Mouse (Mus musculus): ENCODE measurements around the gene Atxn7l3.
"Not testable (repeated sequence)": the region's sequence is repeated elsewhere in the genome, so short reads cannot be mapped to it uniquely, and the experiment has no call there.

The Atxn7l3 gene

GRCm38 (mm10) chr11:102294887-102295597, 1.4 kb downstream of the Atxn7l3 start:
- no peak for DNase-seq (ENCODE audit: low spot score)

GRCm38 (mm10) chr11:102294416-102294815, 2.0 kb downstream of the Atxn7l3 start:
- no peak for DNase-seq (ENCODE audit: low spot score)

- DNase-seq (ENCODE audit: low spot score): no peak
Observed at GRCm38 (mm10) chr11:102293971-102294370, 2.5 kb downstream of the Atxn7l3 start.

GRCm38 (mm10) chr11:102291051-102291535, 5.3 kb downstream of the Atxn7l3 start:
- no peak for DNase-seq (ENCODE audit: low spot score)

DNA sequence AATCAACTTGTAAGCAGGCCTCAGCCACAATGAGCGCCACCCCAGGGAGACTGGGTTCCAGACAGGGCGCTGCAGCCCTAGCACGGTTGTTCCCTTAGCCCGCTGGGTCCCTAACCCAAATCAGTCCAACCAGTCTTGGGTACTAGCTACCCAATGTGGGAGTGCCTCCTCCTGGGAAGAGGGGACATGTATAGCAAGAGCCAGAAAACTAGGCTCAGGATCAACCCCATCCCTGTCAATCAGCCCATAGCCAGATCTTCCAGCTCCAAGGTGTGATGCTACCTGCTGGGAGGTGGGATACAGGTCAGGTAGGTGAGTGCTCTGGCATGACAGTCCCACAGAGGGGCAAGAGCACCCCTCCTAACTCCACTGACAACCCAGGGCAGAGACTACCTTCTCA, 6.3 kb downstream of the Atxn7l3 start:
- DNase-seq (ENCODE audit: low spot score): no peak

GRCm38 (mm10) chr11:102289511-102290100, 6.8 kb downstream of the Atxn7l3 start:
- no peak for DNase-seq (ENCODE audit: low spot score)

DNA sequence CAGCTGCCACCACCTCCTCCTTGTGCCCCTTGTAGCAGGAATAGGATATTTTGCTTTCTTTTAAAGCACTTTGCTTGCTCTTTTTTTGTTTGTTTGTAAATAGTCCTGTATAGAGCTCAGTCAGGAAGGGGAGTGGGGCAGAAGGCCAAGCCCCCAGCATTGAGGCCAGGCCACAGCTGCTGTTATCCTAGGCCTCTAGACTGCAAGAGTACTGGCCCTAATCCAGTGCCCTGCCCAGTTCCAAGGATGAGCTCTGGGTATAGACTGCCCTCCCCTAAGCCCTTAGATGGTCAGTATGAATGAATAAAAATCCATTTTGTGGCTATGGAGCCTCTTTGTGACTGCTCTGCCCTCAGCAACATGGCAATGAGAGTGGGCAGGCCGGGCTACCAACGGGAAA, 7.5 kb downstream of the Atxn7l3 start:
- DNase-seq (ENCODE audit: low spot score): no peak

DNA sequence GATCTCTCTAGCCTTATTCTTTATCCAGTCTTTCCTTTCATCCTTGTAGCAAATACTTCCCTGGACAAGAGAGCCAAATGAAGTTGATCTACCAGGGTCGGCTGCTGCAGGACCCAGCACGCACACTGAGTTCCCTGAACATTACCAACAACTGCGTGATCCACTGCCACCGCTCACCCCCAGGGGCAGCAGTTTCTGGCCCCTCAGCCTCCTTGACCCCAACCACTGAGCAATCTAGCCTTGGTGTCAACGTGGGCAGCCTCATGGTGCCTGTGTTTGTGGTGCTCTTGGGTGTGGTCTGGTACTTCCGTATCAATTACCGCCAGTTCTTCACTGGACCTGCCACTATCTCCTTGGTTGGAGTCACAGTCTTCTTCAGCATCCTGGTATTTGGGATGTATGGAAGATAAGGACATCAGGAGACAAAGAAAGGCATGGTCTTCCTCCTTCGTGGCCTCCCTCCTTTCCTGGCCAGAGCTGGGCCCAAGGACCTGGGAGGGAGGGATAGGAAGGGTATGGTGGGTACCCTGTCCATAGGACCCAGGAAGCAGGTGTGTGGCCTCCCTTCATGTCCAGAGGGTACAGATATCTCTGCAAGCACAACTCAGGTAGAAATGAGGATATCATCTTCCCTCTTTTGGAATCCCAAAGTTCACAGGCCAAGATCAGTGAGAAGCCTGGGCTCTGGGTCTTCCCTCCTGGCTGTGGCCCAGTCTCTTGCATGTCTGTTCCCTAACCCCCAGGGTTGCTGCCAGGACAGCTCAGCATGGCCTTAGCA, 8.2 kb downstream of the Atxn7l3 start:
- DNase-seq (ENCODE audit: low spot score): no peak

DNA sequence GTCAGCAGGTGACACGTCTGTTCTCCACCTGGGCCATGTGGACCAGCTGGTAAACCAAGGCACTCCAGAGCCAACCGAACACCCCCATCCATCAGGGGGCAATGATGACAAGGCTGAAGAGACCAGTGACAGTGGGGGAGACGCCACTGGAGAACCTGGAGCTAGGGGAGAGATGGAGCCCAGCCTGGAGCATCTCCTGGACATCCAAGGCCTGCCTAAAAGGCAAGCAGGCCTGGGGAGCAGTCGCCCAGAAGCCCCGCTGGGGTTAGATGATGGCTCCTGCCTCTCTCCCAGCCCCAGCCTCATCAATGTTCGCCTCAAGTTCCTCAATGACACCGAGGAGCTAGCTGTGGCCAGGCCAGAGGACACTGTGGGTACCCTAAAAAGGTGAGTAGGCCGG, 8.9 kb downstream of the Atxn7l3 start:
- no peak for DNase-seq (ENCODE audit: low spot score)

- no peak for DNase-seq (ENCODE audit: low spot score)
Observed at GRCm38 (mm10) chr11:102285095-102285834, 11.2 kb downstream of the Atxn7l3 start.

- DNase-seq (ENCODE audit: low spot score): peak; percentile 88
Observed at GRCm38 (mm10) chr11:102284501-102285094, 11.8 kb downstream of the Atxn7l3 start, which contains the start of gene Tmub2. Gene Tmub2, plus strand, starts transcription at chr11:102284931.

GRCm38 (mm10) chr11:102283922-102284321, 12.5 kb downstream of the Atxn7l3 start:
- DNase-seq (ENCODE audit: low spot score): no peak

DNA sequence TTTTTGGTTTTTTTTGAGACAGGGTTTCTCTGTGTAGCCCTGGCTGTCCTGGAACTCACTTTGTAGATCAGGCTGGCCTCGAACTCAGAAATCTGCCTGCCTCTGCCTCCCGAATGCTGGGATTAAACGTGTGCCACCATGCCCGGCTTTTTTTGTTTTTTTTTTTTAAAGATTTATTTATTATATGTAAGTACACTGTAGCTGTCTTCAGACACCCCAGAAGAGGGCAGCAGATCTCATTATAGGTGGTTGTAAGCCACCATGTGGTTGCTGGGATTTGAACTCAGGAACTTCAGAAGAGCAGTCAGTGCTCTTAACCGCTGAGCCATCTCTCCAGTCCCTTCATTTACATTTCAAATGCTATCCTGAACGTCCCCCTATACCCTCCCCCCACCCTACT, 16.2 kb downstream of the Atxn7l3 start:
- not testable (repeated sequence) for DNase-seq (ENCODE audit: low spot score)

DNA sequence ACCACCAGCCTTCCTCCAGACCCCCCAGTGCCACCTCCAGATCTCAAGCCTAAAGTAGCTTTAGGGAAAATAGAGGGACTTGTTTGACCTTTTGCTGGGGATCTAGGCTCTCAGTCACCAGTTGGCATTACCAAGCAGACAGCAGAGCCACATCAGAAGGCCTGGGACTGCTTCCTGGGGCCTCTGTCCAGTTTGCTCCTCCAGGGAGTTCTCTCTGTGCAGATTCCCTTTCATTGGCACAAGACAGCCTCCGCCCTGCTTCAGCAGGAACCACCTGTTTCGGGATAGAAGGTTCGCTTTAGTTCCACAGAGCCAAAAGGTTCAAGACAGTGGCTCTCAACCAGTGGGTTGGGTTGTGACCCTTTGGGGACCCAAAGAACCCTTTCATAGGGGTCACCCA, 16.8 kb downstream of the Atxn7l3 start:
- DNase-seq (ENCODE audit: low spot score): no peak

GRCm38 (mm10) chr11:102277754-102278153, 18.7 kb downstream of the Atxn7l3 start:
- DNase-seq (ENCODE audit: low spot score): no peak

GRCm38 (mm10) chr11:102276411-102276915, 20.0 kb downstream of the Atxn7l3 start:
- no peak for DNase-seq (ENCODE audit: low spot score)

GRCm38 (mm10) chr11:102268520-102269244, 27.7 kb downstream of the Atxn7l3 start, which contains the start of gene Asb16:
Gene Asb16, plus strand, starts transcription at chr11:102268743.
- no peak for DNase-seq (ENCODE audit: low spot score)

DNA sequence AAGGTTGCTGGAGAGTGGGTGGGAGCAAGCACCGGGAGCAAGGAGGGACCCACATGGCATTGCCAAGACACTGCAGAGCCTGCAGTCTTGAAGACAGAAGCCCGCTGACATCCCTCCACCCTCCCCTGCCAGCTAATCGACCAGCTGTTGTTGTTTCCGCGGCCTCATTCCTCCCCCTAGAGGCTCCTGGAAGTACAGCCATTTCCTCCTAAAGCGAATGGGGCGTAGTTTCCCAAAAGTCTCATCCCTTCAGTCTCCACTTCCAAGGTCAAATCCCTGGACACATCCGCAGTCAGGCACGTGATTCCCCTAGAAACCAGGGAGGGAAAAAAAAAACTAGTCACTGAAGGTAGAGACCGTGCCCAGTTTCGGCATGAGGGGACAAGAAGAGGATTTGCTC, 29.0 kb downstream of the Atxn7l3 start:
- no peak for DNase-seq (ENCODE audit: low spot score)

- no peak for DNase-seq (ENCODE audit: low spot score)
Observed at GRCm38 (mm10) chr11:102266631-102267355, 29.6 kb downstream of the Atxn7l3 start.

DNA sequence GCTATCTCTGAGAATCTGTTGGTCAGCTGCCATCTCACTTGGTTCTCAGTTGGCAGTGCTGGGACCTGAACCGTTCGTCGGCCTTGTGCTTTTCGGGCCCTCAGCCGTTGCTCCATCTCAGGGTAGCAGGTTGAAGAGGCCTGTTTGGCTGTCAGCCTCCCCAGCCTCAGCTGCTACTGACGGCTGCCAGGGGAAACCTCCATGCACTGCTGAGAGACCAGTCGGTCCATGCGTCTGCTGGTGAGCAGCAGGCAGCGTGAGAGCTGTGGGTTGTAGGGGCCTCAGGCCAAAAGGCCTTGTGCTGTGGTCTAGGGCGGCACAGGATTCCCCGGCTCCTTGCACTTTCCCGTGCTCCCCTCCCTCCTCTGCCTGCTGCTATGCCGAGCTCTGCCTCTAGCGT, 30.6 kb downstream of the Atxn7l3 start:
- DNase-seq (ENCODE audit: low spot score): no peak
